9 mouse cellular contexts compared by ENCODE assay signal in the genomic region with DNA sequence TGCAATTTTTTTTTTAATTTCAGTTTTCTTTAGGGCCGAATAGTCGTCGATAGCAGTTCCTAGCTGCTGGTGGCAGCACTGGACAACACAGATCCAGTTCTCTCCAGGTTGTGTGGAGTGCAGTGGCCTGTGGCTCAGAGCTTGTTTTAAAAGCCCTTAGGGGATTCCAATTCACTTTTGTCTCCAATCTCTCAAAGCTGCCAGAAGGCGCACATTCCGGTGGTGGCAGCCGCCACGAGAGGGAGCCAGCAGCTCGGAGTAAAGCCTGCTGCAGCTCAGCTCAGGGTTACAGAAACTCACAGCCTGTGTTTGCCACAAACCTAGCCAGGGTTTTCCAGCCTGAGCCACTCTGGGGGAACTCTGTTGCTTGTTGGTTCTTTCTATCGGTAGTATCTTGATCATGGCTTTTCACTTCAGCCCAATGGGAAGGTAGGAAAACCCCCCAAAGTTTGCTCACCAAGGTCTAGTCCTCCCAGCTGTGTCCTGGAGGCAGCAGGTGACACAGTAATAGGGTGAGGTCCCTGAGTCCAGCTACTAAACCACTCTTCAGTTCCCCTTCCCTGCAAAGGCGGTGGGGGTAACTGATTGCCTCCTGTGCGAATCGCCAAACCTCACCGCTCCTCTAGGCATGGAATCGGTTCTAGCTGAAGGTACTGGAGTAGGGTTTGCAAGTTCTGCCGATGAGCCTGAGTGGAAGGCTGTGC. TPM values are rescaled to one million over a fixed set of nuclear protein-coding genes. Genes with fewer than 3 reads are reported as not detected.
A peak's percentile ranks its signal among the peaks of the same experiment; 100 is the strongest.
DNase-seq lines count a peak whose midpoint lies in the region; ATAC-seq lines count a peak whose summit lies in the region.
"Had no signal": no experiment of that assay in that cellular context is flagged by ENCODE, and none has a peak within 500 bp of the region (broad histone marks: within the 10 kb centered on the region; RNA-seq: fewer than 3 reads in every experiment).

No protein-coding gene starts in this region.

- peaks cover 11% of the 10 kb centered on the region for H3K4me1 ChIP-seq in forebrain, embryonic 10.5 days
- no peaks in the 10 kb centered on the region for H3K4me1 ChIP-seq in intestine, embryonic 15.5 days (replicated peaks)
- no peaks in the 10 kb centered on the region for H3K4me1 ChIP-seq in midbrain, embryonic 13.5 days (replicated peaks)

- WGBS in forebrain, embryonic 10.5 days: 34% methylated on average over 15 of the region's 15 CpGs
- WGBS in intestine, embryonic 15.5 days: 37% methylated on average over 15 of the region's 15 CpGs
- 35% methylated on average over 15 of the region's 15 CpGs for WGBS in midbrain, embryonic 13.5 days

- no peak overlapping the region for H3K9ac ChIP-seq in intestine, embryonic 15.5 days
- no peak overlapping the region for H3K9ac ChIP-seq in midbrain, embryonic 13.5 days (replicated peaks)

- DNase-seq in adrenal gland, adult (ENCODE audit: inconsistent age in 2 of 2, low spot score in 1 of 2): peak; percentile 22 to 72
- DNase-seq in adrenal gland, adult 8-10 months: no peak
- peak; percentile 81 for DNase-seq in brain, adult 2 months (ENCODE audit: low read depth, low spot score)
- peak; percentile 84 for DNase-seq in forebrain, embryonic 10.5 days (ENCODE audit: extremely low spot score, low spot score)
- DNase-seq in left cerebral cortex, postnatal 10 days (ENCODE audit: extremely low spot score in 1 of 2, low spot score in 2 of 2): peak; percentile 80
- peak; percentile 31 for DNase-seq in testis, postnatal 14 days (ENCODE audit: low spot score)

- no peak overlapping the region for H3K4me2 ChIP-seq in intestine, embryonic 15.5 days (replicated peaks)
- H3K4me2 ChIP-seq in midbrain, embryonic 13.5 days (replicated peaks): no peak overlapping the region

- H3K27me3 ChIP-seq in forebrain, embryonic 10.5 days (ENCODE audit: poor library complexity, severe bottlenecking): peaks cover 7% of the 10 kb centered on the region; the same call in 1 of the 2 replicates
- no peaks in the 10 kb centered on the region for H3K27me3 ChIP-seq in intestine, embryonic 15.5 days (replicated peaks)
- H3K27me3 ChIP-seq in midbrain, embryonic 13.5 days: no peaks in the 10 kb centered on the region

- H3K4me3 ChIP-seq in forebrain, embryonic 10.5 days: no peak overlapping the region
- H3K4me3 ChIP-seq in intestine, embryonic 15.5 days (replicated peaks): no peak overlapping the region
- no peak overlapping the region for H3K4me3 ChIP-seq in midbrain, embryonic 13.5 days (replicated peaks)

- ATAC-seq in intestine, embryonic 15.5 days: peak; percentile 61; the same call in 1 of the 2 replicates
- ATAC-seq in midbrain, embryonic 13.5 days: peak; percentile 74

- no peaks in the 10 kb centered on the region for H3K36me3 ChIP-seq in forebrain, embryonic 10.5 days (replicated peaks)
- H3K36me3 ChIP-seq in intestine, embryonic 15.5 days: no peaks in the 10 kb centered on the region
- H3K36me3 ChIP-seq in midbrain, embryonic 13.5 days: no peaks in the 10 kb centered on the region

- H3K27ac ChIP-seq in forebrain, embryonic 10.5 days: 0 out of 2 replicates have a peak overlapping the region, but pooled peaks have one; percentile 25
- H3K27ac ChIP-seq in intestine, embryonic 15.5 days: no peak overlapping the region
- no peak overlapping the region for H3K27ac ChIP-seq in midbrain, embryonic 13.5 days
- H3K27ac ChIP-seq: macrophage had no signal

- intact Hi-C loops in left cerebral cortex, postnatal 10 days (cut with DNase I): loop anchor here (5.0 to 10.0 kb wide), 3 partner anchors 102 to 717 kb away; no protein-coding TSS in a partner anchor

- H3K9me3 ChIP-seq in forebrain, embryonic 10.5 days: peaks cover 2% of the 10 kb centered on the region
- no peaks in the 10 kb centered on the region for H3K9me3 ChIP-seq in intestine, embryonic 15.5 days
- peaks cover 1% of the 10 kb centered on the region; the same call in 1 of the 2 replicates for H3K9me3 ChIP-seq in midbrain, embryonic 13.5 days

RNA-seq across cellular contexts. Expression of a gene that starts 13.0 kb away (rescaled TPM):
- total RNA-seq in adrenal gland, adult 8-10 months (2022): not detected
- 0.16 TPM in 1 of 2 replicates, not detected in the other for polyA plus RNA-seq in forebrain, embryonic 10.5 days (2016; fragmentation: Nextera tagmentation; extraction: Ambion mirVana)
- 2.4 and 4.9 TPM in 2 replicates for polyA plus RNA-seq in intestine, embryonic 15.5 days (2015; fragmentation: Nextera tagmentation; extraction: Ambion mirVana)
- not detected for total RNA-seq in left cerebral cortex, postnatal 10 days (2021)
- polyA plus RNA-seq in midbrain, embryonic 13.5 days (2015; fragmentation: Nextera tagmentation; extraction: Ambion mirVana): 0.12 TPM in 1 of 2 replicates, not detected in the other
- polyA plus RNA-seq: macrophage had no signal
